Mouse (Mus musculus): ENCODE results near the gene Msn. TPM values are rescaled to one million over a fixed set of nuclear protein-coding genes. Genes with fewer than 3 reads are reported as not detected.

Msn gene
- polyA plus RNA-seq, 1 experiment from 2014 or later, result 114 TPM

DNA sequence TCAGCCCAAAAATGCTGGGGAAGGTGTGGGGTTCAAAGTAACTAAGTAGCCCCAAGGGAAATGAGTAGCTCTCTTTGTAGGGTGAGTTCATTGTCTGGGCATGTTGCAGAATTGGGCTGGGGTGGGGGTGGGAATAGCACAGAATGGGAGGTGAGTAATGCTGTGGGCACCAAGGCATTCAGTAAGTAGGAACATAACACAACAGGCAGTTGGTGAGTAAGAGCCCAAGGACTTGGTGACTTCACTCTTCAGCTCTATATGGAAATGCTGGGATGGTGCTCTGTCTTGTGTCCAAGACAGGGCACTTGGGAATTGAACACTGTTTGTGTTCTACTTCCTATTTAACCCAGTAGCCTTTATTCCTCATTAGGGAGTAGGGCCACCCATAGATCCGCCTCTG is 26.1 kb downstream of the Msn start:
- no peak overlapping the region for H3K27ac ChIP-seq (replicated peaks)
- no peaks in the 10 kb centered on the region for H3K36me3 ChIP-seq
- no peaks in the 10 kb centered on the region for H3K4me1 ChIP-seq
- H3K9me3 ChIP-seq (replicated peaks), result no peaks in the 10 kb centered on the region
- no peak overlapping the region for H3K4me3 ChIP-seq
- WGBS, result 77% methylated on average over 1 of the region's 1 CpGs
- DNase-seq (ENCODE audit: low spot score), result no peak
- no peaks in the 10 kb centered on the region for H3K27me3 ChIP-seq (ENCODE audit: low read depth, poor library complexity, severe bottlenecking)

DNA sequence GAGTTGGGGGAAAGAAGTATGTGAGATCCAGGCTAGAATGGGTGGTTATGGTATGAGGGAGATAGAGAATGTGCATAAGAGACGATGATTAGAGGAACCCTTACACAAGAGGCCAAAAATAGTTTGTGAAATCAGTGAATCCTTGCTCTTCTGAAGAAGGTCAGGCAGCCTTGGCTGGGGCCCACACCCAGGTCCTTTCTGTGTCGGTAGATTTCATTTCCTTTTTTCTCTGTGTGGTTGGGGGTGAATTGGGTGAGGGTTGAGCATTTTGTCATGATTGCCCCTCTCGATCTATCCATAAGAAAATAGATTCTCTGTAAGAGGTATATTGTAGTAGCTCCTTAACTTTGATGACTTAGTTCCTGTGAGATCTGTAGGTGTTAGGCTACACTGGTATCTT is 31.0 kb downstream of the Msn start:
- DNase-seq (ENCODE audit: low spot score), result no peak
- H3K4me3 ChIP-seq, result no peak overlapping the region
- no peaks in the 10 kb centered on the region for H3K36me3 ChIP-seq
- WGBS, result 89% methylated on average over 3 of the region's 3 CpGs
- peaks cover 8% of the 10 kb centered on the region for H3K4me1 ChIP-seq
- no peak overlapping the region for H3K27ac ChIP-seq (replicated peaks)
- H3K9me3 ChIP-seq (replicated peaks), result no peaks in the 10 kb centered on the region
- no peaks in the 10 kb centered on the region for H3K27me3 ChIP-seq (ENCODE audit: low read depth, poor library complexity, severe bottlenecking)

DNA sequence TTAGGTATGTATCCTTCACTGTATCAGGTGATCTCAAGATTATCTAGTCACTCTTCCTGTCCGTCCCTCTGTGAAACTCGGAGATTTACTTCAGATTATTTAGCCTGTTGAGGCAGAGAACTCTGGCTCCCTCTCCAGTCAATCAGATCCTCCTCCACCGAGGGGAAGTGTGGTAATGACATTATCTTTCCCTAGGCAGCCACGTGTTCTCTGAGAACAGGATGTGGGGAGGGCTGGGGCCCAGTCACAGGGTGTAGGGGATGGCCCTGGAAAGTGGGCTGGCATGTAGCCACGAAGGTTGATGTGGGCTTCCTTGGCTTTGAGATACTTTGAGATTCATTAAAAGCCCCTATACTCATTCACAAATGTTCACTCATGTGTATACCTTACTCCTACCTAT is 34.3 kb downstream of the Msn start:
- H3K27ac ChIP-seq (replicated peaks), result no peak overlapping the region
- H3K36me3 ChIP-seq, result no peaks in the 10 kb centered on the region
- H3K27me3 ChIP-seq (ENCODE audit: low read depth, poor library complexity, severe bottlenecking), result no peaks in the 10 kb centered on the region
- H3K9me3 ChIP-seq (replicated peaks), result no peaks in the 10 kb centered on the region
- H3K4me3 ChIP-seq, result no peak overlapping the region
- WGBS, result 60% methylated on average over 5 of the region's 5 CpGs
- DNase-seq (ENCODE audit: low spot score), result no peak
- H3K4me1 ChIP-seq, result peaks cover 8% of the 10 kb centered on the region

DNA sequence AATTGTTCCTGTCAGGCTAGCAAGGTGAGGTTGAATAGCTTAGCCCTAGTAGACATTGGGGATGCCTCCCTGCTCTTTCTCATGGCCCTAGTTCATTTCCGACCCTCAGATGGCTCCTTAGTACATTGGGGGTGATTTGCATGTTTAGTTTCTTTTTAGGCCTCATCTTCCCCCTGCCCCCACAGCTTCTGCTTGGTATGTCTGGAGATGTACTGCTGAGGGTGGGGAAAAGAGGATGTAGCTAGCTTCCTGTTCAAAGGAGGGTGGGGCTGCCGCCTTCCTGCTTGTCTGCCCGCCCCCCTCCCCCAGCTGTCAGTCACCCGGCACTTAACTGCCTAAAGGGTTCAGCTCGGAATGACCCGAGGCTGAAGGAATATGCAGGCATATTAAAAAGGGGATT is 34.8 kb downstream of the Msn start:
- Histone ChIP-seq H3K27ac (replicated peaks) (no peak overlapping the region), H3K4me1 (peaks cover 8% of the 10 kb centered on the region), H3K27me3 (ENCODE audit: low read depth, poor library complexity, severe bottlenecking) (no peaks in the 10 kb centered on the region), H3K4me3 (no peak overlapping the region), H3K36me3 (no peaks in the 10 kb centered on the region), H3K9me3 (replicated peaks) (no peaks in the 10 kb centered on the region)
- no peak for DNase-seq (ENCODE audit: low spot score)
- WGBS, result 70% methylated on average over 6 of the region's 6 CpGs

DNA sequence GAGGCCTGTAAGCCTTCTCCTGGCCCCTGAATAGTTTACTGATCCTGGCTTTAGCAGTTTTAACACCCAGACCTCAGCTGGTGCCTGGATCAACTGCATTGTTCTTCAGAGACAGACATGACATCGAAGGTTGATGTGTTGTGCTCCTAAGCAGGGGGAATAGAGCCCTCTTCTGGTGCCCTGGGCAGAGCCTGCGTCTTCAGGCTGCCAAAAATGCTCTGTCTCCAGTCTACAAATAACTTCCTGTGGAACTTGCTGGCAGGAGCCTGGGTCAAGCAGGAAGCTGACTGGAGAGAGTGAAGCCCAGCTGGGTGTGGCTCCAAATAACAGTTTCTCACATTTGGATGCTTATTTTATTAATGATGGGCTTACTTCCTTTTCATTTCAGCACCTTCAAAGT is 37.4 kb downstream of the Msn start:
- 59% methylated on average over 2 of the region's 2 CpGs for WGBS
- Histone ChIP-seq H3K4me1 (peaks cover 8% of the 10 kb centered on the region), H3K4me3 (no peak overlapping the region), H3K9me3 (replicated peaks) (no peaks in the 10 kb centered on the region), H3K27me3 (ENCODE audit: low read depth, poor library complexity, severe bottlenecking) (no peaks in the 10 kb centered on the region), H3K27ac (replicated peaks) (no peak overlapping the region), H3K36me3 (no peaks in the 10 kb centered on the region)
- no peak for DNase-seq (ENCODE audit: low spot score)

DNA sequence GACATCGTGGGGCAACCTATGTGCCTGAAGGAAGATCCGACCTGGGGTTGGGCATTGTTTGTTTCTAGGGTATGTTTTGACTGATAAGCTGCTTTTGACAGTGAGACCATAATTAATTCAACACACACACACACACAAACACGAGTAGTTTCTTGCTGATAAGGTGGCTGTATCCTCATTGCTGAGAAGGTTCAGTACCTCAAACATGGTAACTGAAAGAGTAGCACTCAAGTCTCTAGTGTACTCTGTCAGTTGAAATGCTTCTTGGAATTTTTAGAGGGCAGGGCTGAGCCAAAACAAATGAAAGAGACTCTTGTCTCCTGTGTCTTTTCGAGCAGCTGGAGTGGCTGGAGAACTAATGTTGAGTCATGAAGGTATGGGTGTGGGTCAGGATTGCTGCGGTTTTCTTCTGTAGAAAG is 38.4 kb downstream of the Msn start:
- no peaks in the 10 kb centered on the region for H3K36me3 ChIP-seq
- H3K27me3 ChIP-seq (ENCODE audit: low read depth, poor library complexity, severe bottlenecking), result no peaks in the 10 kb centered on the region
- H3K4me1 ChIP-seq, result peaks cover 8% of the 10 kb centered on the region
- no peak overlapping the region for H3K4me3 ChIP-seq
- WGBS, result 81% methylated on average over 5 of the region's 5 CpGs
- DNase-seq (ENCODE audit: low spot score), result no peak
- H3K27ac ChIP-seq (replicated peaks), result no peak overlapping the region
- H3K9me3 ChIP-seq (replicated peaks), result no peaks in the 10 kb centered on the region

DNA sequence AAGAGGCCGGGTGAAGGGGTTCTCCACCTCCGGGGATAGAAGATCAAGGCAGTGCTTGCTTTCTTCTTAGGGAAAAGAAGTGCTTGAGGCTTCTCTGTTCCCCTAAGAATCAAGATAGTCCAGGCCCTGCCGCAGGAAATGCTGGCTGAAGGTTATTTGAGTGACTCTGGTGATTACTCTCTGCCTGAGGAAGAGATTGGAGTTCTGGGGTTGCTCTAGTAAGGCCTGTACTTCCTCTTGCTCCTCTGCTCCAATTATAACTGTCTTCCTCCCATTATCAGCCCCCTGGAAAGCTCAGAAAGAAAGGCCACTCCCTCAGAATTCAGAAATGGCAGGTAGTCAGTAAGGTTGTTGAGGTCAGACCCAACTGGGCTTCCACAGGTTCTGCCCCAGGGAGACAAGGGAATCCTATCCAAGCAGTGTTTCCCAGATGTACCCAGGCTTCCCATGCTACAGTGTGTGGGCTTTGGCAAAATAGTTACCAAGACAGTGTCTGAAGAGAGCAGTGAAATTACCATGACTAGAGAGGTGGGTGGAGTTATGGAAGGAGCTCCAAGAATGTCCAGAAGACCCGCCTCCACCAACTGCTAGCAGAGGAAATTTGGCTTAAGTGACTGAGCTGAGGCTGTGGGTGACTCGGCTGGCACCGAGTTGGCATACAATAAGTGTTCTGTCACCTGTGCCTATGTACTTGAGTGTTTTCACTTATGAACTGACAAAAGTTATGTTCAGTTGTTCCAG is 39.2 kb downstream of the Msn start:
- WGBS, result 81% methylated on average over 6 of the region's 6 CpGs

DNA sequence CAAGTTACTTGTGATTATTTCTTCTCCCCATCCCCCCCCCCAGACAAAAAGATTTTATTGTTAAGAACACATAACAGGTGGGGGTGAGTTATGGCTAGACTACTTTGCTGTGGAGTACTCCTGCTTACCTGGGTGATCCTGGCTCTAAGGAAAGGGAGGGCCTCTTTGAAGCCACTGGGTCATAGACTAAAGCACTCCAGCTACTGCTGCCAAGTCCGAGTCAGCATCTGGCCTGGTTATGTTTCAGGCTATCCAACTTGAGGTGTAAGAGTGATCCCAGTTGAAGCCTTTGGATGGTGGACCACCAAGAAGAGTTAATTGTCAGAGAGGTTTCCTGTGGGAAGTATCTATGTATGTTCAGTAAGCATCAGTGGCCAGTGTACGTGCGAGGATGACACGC is 39.7 kb downstream of the Msn start:
- H3K9me3 ChIP-seq (replicated peaks), result no peaks in the 10 kb centered on the region
- no peaks in the 10 kb centered on the region for H3K36me3 ChIP-seq
- H3K4me1 ChIP-seq, result peaks cover 3% of the 10 kb centered on the region
- no peaks in the 10 kb centered on the region for H3K27me3 ChIP-seq (ENCODE audit: low read depth, poor library complexity, severe bottlenecking)
- no peak for DNase-seq (ENCODE audit: low spot score)
- H3K27ac ChIP-seq (replicated peaks), result no peak overlapping the region
- no peak overlapping the region for H3K4me3 ChIP-seq
- 96% methylated on average over 4 of the region's 4 CpGs for whole genome bisulfite sequencing

More for the DNA sequence above, 39.2 kb downstream of the Msn start:
- no peaks in the 10 kb centered on the region for H3K36me3 ChIP-seq
- no peak overlapping the region for H3K27ac ChIP-seq (replicated peaks)
- DNase-seq (ENCODE audit: low spot score), result no peak
- H3K4me3 ChIP-seq, result no peak overlapping the region
- no peaks in the 10 kb centered on the region for H3K27me3 ChIP-seq (ENCODE audit: low read depth, poor library complexity, severe bottlenecking)
- H3K4me1 ChIP-seq, result peaks cover 8% of the 10 kb centered on the region
- no peaks in the 10 kb centered on the region for H3K9me3 ChIP-seq (replicated peaks)

DNA sequence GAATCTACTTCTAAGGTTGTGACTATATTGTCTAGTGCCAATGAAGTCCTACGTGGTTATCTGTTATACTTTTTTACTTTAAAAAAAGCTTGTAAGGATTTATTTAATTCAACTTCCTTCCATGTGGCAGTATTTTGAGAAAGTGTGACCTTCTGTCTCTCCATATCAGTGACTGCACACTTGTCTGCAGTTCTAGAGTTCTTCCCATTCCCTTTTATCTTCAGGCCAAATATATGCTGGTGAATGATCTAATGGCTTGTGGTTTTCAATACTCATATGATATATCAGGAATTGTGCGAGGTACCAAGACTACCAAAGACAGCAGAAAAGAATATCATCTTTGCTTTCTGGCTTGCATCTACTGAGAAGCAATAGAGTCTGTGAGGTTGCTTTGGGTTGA is 43.4 kb downstream of the Msn start:
- no peak overlapping the region for H3K4me3 ChIP-seq
- no peaks in the 10 kb centered on the region for H3K9me3 ChIP-seq (replicated peaks)
- no peak overlapping the region for H3K27ac ChIP-seq (replicated peaks)
- WGBS, result 94% methylated on average over 2 of the region's 2 CpGs
- no peak for DNase-seq (ENCODE audit: low spot score)
- H3K4me1 ChIP-seq, result no peaks in the 10 kb centered on the region
- no peaks in the 10 kb centered on the region for H3K27me3 ChIP-seq (ENCODE audit: low read depth, poor library complexity, severe bottlenecking)
- H3K36me3 ChIP-seq, result no peaks in the 10 kb centered on the region

DNA sequence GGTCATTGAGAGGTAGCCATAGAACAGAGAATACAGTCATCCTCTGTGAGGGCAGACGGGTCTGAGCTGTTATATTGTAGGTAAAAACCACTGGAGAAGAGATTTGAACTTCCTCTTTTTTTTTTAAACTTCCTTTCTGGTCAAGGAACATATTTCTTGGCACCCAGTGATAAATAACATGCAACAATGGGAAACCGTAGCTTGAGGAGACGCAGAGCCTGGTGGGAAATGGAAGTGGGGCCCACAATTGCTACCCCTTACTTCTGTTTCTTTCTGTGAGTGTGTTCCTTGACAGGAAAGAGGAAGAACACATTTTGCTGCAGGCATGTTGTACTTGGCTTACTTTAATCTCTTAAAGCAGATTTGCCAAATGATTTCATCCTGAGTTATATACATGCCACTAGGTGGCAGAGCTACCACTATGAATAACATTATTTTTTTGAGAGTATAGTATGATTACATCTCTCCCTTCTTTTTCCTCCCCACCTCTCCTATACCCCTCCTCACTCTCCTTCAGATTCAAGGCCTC is 49.2 kb downstream of the Msn start:
- no peaks in the 10 kb centered on the region for H3K36me3 ChIP-seq
- DNase-seq (ENCODE audit: low spot score), result no peak
- H3K9me3 ChIP-seq (replicated peaks), result no peaks in the 10 kb centered on the region
- H3K27me3 ChIP-seq (ENCODE audit: low read depth, poor library complexity, severe bottlenecking), result no peaks in the 10 kb centered on the region
- no peak overlapping the region for H3K27ac ChIP-seq (replicated peaks)
- H3K4me3 ChIP-seq, result no peak overlapping the region
- no peaks in the 10 kb centered on the region for H3K4me1 ChIP-seq
- 81% methylated on average over 3 of the region's 3 CpGs for WGBS

DNA sequence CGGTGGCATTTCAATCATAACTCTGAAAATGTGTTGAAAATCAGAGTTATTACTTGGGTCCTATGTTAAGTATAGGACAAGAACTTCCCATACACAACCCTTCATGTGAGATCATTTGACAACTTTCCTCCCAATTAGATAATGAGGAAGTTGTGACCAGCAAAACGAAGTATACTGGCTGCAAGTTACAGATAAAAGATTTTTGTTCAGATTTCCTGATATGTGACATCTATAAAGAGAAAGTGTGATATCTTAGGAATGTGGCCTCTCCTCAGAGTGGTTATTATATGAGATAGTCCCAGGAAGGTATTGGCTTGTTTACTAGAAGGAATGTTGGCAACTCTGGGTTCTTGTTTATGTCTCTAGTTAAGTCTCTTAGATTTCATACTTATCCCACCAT is 52.4 kb downstream of the Msn start:
- H3K9me3 ChIP-seq (replicated peaks), result no peaks in the 10 kb centered on the region
- H3K4me1 ChIP-seq, result no peaks in the 10 kb centered on the region
- WGBS, result 89% methylated on average over 2 of the region's 2 CpGs
- no peak for DNase-seq (ENCODE audit: low spot score)
- H3K4me3 ChIP-seq, result no peak overlapping the region
- no peak overlapping the region for H3K27ac ChIP-seq (replicated peaks)
- peaks cover 12% of the 10 kb centered on the region for H3K36me3 ChIP-seq
- no peaks in the 10 kb centered on the region for H3K27me3 ChIP-seq (ENCODE audit: low read depth, poor library complexity, severe bottlenecking)

DNA sequence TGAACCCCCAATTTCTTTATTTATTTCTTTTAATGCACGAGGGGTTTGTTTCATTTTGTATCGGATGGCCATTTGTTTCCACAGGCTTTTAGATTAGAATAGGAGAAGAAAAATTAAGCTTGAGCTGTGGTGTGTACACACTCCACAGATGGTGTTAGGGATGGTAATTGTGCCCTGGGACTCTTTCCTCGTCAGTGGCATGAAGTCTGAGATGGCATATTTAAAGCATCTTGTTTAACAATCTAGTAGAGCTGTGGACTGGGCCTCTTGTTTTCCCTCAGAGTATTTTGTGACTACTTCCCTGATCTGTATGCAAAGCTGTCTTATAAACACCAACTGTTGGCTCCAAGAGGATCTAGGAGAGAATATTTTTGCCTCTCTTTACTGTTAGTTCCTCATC is 57.5 kb downstream of the Msn start:
- Histone ChIP-seq H3K4me3 (no peak overlapping the region), H3K27me3 (ENCODE audit: low read depth, poor library complexity, severe bottlenecking) (no peaks in the 10 kb centered on the region), H3K36me3 (peaks cover 35% of the 10 kb centered on the region), H3K27ac (replicated peaks) (no peak overlapping the region), H3K4me1 (no peaks in the 10 kb centered on the region), H3K9me3 (replicated peaks) (no peaks in the 10 kb centered on the region)
- WGBS, result 89% methylated on average over 3 of the region's 3 CpGs
- no peak for DNase-seq (ENCODE audit: low spot score)

DNA sequence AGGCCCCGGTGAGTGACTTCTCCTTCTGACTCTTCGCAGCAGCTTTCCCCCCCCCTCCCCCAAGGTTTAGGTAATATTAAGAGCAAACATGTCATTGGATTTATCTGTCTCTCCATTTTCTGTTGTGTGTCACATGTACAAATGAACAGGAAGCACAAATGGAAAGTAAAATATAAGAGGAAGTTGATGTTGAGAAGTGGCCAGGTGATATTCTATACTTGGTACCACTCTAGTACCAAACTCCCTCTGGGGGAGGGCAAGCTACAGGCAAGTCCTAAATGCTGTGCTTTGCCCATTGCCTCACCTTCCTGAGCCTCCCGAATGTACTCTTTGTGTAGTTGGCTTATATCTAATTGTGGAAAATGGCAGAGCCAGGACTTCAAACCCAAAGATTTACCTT is 62.1 kb downstream of the Msn start:
- WGBS, result 92% methylated on average over 3 of the region's 3 CpGs
- H3K4me1 ChIP-seq, result no peaks in the 10 kb centered on the region
- DNase-seq (ENCODE audit: low spot score), result no peak
- H3K9me3 ChIP-seq (replicated peaks), result no peaks in the 10 kb centered on the region
- no peak overlapping the region for H3K4me3 ChIP-seq
- no peak overlapping the region for H3K27ac ChIP-seq (replicated peaks)
- no peaks in the 10 kb centered on the region for H3K27me3 ChIP-seq (ENCODE audit: low read depth, poor library complexity, severe bottlenecking)
- H3K36me3 ChIP-seq, result peaks cover 29% of the 10 kb centered on the region

Measured in midbrain, embryonic 10.5 days (tissue).